Mouse (Mus musculus) MEL (cell line): ENCODE results near the gene Fhit. TPM values are rescaled to one million over a fixed set of nuclear protein-coding genes. Genes with fewer than 3 reads are reported as not detected.

Experiments used
- DNase-seq: peaks from one replicate; pipeline ENCODE4 v3.0.0; 2011; ENCODE audit warnings: low read depth, low spot score
- H3K27ac ChIP-seq: 2 replicates; pipeline ENCODE4 v1.5.1; 2012; ENCODE audit warnings: low read depth, mild to moderate bottlenecking, control low read depth, low read length, moderate library complexity; ENCODE audit not compliant: control insufficient read depth
- H3K27me3 ChIP-seq, 2 experiments: fragments of 150-350 bp in 1 of 2; sonication (generic) in 1 of 2; 2 replicates each; pipeline ENCODE4 v1.6.1; 2012; ENCODE audit warnings: low read length in 2 of 2, mild to moderate bottlenecking in 2 of 2, improper control_type of control experiment in 1 of 2, moderate library complexity in 1 of 2; ENCODE audit not compliant: insufficient read depth in 2 of 2, control insufficient read depth in 1 of 2
- H3K36me3 ChIP-seq, 2 experiments: 2 replicates each; pipeline ENCODE4 v1.6.1; 2012 to 2014; ENCODE audit warnings: low read length in 2 of 2, improper control_type of control experiment in 1 of 2, inconsistent platforms in 1 of 2, mild to moderate bottlenecking in 1 of 2; ENCODE audit not compliant: insufficient read depth in 2 of 2, control insufficient read depth in 1 of 2
- H3K4me1 ChIP-seq, 2 experiments: fragments of 150-350 bp in 1 of 2; sonication (generic) in 1 of 2; 2 replicates each; pipeline ENCODE4 v1.6.1; 2012; ENCODE audit warnings: low read length in 2 of 2, improper control_type of control experiment in 1 of 2, mild to moderate bottlenecking in 1 of 2; ENCODE audit not compliant: insufficient read depth in 2 of 2, control insufficient read depth in 1 of 2
- H3K4me3 ChIP-seq, 2 experiments: fragments of 150-350 bp in 1 of 2; sonication (generic) in 1 of 2; 2 replicates each; pipeline ENCODE4 v1.5.1; 2012; ENCODE audit warnings: low read depth in 2 of 2, low read length in 2 of 2, mild to moderate bottlenecking in 2 of 2, moderate library complexity in 2 of 2, control low read depth in 1 of 2, improper control_type of control experiment in 1 of 2; ENCODE audit not compliant: control insufficient read depth in 1 of 2, insufficient read depth in 1 of 2
- H3K79me2 ChIP-seq: 2 replicates; pipeline ENCODE4 v1.6.1; 2012; ENCODE audit warnings: mild to moderate bottlenecking, low read length, moderate library complexity; ENCODE audit not compliant: control insufficient read depth, poor library complexity, insufficient read depth
- H3K9ac ChIP-seq: 2 replicates; pipeline ENCODE4 v1.6.1; 2012; ENCODE audit warnings: low read depth, mild to moderate bottlenecking, control low read depth, low read length, moderate library complexity; ENCODE audit not compliant: control insufficient read depth, poor library complexity, severe bottlenecking
- H3K9me3 ChIP-seq: fragments of 150-350 bp; sonication (generic); replicated peaks from 2 replicates; pipeline ENCODE4 v1.6.1; 2012; ENCODE audit warnings: mild to moderate bottlenecking, low read length, improper control_type of control experiment, moderate library complexity; ENCODE audit not compliant: insufficient read depth
- BHLHE40 ChIP-seq: IDR thresholded peaks from 2 replicates; pipeline ENCODE4 v1.6.1; 2012; ENCODE audit warnings: low read depth, mild to moderate bottlenecking, inconsistent platforms, low read length, improper control_type of control experiment, borderline replicate concordance
- CHD1 ChIP-seq: IDR thresholded peaks from 2 replicates; pipeline ENCODE4 v1.6.1; 2012; ENCODE audit warnings: low read depth, mild to moderate bottlenecking, inconsistent platforms, low read length, improper control_type of control experiment
- CHD2 ChIP-seq: IDR thresholded peaks from 2 replicates; pipeline ENCODE4 v1.6.1; 2011; ENCODE audit warnings: low read length, improper control_type of control experiment
- CTCF ChIP-seq, 3 experiments: IDR thresholded peaks in 2 of 3; conservative IDR thresholded peaks in 1 of 3; 2 replicates each; pipeline ENCODE4 v1.5.1; 2011 to 2012; ENCODE audit warnings: low read length in 3 of 3, low read depth in 2 of 3, mild to moderate bottlenecking in 2 of 3, improper control_type of control experiment in 1 of 3, inconsistent platforms in 1 of 3, mixed read lengths in 1 of 3, moderate library complexity in 1 of 3; ENCODE audit not compliant: control insufficient read depth in 1 of 3, insufficient read depth in 1 of 3, poor library complexity in 1 of 3, severe bottlenecking in 1 of 3
- E2F4 ChIP-seq: IDR thresholded peaks from 2 replicates; pipeline ENCODE4 v1.6.1; 2011; ENCODE audit warnings: low read depth, low read length, improper control_type of control experiment, borderline replicate concordance
- ELF1 ChIP-seq: IDR thresholded peaks from 2 replicates; pipeline ENCODE4 v1.6.1; 2014; ENCODE audit warnings: low read depth, mild to moderate bottlenecking, inconsistent platforms, low read length, improper control_type of control experiment, moderate library complexity
- EP300 ChIP-seq, 2 experiments: IDR thresholded peaks; 2 replicates each; pipeline ENCODE4 v1.6.1; 2011; ENCODE audit warnings: improper control_type of control experiment in 2 of 2, low read length in 2 of 2, low read depth in 1 of 2, mild to moderate bottlenecking in 1 of 2
- GATA1 ChIP-seq: IDR thresholded peaks from 2 replicates; pipeline ENCODE4 v1.6.1; 2011; ENCODE audit warnings: low read depth, low read length, improper control_type of control experiment
- HCFC1 ChIP-seq: IDR thresholded peaks from 2 replicates; pipeline ENCODE4 v1.6.1; 2012; ENCODE audit warnings: low read depth, mild to moderate bottlenecking, inconsistent platforms, low read length, improper control_type of control experiment, moderate library complexity
- KAT2A ChIP-seq: conservative IDR thresholded peaks from 2 replicates; pipeline ENCODE4 v1.6.1; 2012; ENCODE audit warnings: low read depth, low read length, improper control_type of control experiment, inconsistent platforms
- MAFK ChIP-seq: IDR thresholded peaks from 2 replicates; pipeline ENCODE4 v1.6.1; 2011; ENCODE audit warnings: low read depth, mild to moderate bottlenecking, low read length, improper control_type of control experiment, borderline replicate concordance
- MAX ChIP-seq: IDR thresholded peaks from 2 replicates; pipeline ENCODE4 v1.6.1; 2011; ENCODE audit warnings: low read length, improper control_type of control experiment
- POLR2A ChIP-seq, 2 experiments: IDR thresholded peaks; 2 replicates each; pipeline ENCODE4 v1.6.1; 2011 to 2012; ENCODE audit warnings: low read length in 2 of 2, mild to moderate bottlenecking in 2 of 2, control low read depth in 1 of 2, improper control_type of control experiment in 1 of 2, low read depth in 1 of 2, moderate library complexity in 1 of 2; ENCODE audit not compliant: control insufficient read depth in 1 of 2, insufficient read depth in 1 of 2, poor library complexity in 1 of 2
- POLR2AphosphoS2 ChIP-seq: IDR thresholded peaks from 2 replicates; pipeline ENCODE4 v1.6.1; 2011; ENCODE audit warnings: low read length, improper control_type of control experiment
- POLR2AphosphoS5 ChIP-seq: IDR thresholded peaks from 2 replicates; pipeline ENCODE4 v1.6.1; 2012; ENCODE audit warnings: low read depth, borderline replicate concordance, mild to moderate bottlenecking, inconsistent platforms, low read length, moderate library complexity, mixed read lengths
- SMC3 ChIP-seq: IDR thresholded peaks from 2 replicates; pipeline ENCODE4 v1.6.1; 2011; ENCODE audit warnings: low read depth, low read length, improper control_type of control experiment
- TAL1 ChIP-seq: IDR thresholded peaks from 2 replicates; pipeline ENCODE4 v1.6.1; 2012; ENCODE audit warnings: mild to moderate bottlenecking, inconsistent platforms, low read length, moderate library complexity, mixed read lengths
- TCF12 ChIP-seq: IDR thresholded peaks from 2 replicates; pipeline ENCODE4 v1.6.1; 2014; ENCODE audit warnings: low read depth, mild to moderate bottlenecking, inconsistent platforms, low read length, improper control_type of control experiment, moderate library complexity
- UBTF ChIP-seq: IDR thresholded peaks from 2 replicates; pipeline ENCODE4 v1.6.1; 2012; ENCODE audit warnings: low read depth, mild to moderate bottlenecking, inconsistent platforms, low read length, improper control_type of control experiment, moderate library complexity, borderline replicate concordance; ENCODE audit not compliant: insufficient read depth
- USF2 ChIP-seq, 2 experiments: IDR thresholded peaks; 2 replicates each; pipeline ENCODE4 v1.6.1; 2011 to 2012; ENCODE audit warnings: improper control_type of control experiment in 2 of 2, low read length in 2 of 2, borderline replicate concordance in 1 of 2, inconsistent platforms in 1 of 2, low read depth in 1 of 2, mild to moderate bottlenecking in 1 of 2; ENCODE audit not compliant: insufficient read depth in 1 of 2
- ZMIZ1 ChIP-seq: IDR thresholded peaks from 2 replicates; pipeline ENCODE4 v1.6.1; 2012; ENCODE audit warnings: low read depth, mild to moderate bottlenecking, inconsistent platforms, low read length, improper control_type of control experiment, moderate library complexity
- polyA plus RNA-seq, 2 experiments: library from polyadenylated mRNA; stranded (reverse) in 1 of 2; unstranded in 1 of 2; fragments of >175 nt in 1 of 2; fragments of >200 nt in 1 of 2; gene quantifications; 2 replicates each; pipeline versions ENCODE4 v1.2.1 to v1.2.4; 2012; ENCODE audit warnings: low replicate concordance in 2 of 2, low read depth in 1 of 2; ENCODE audit not compliant: insufficient read length in 2 of 2, insufficient read depth in 1 of 2, missing spikeins in 1 of 2
- total RNA-seq: library from RNA; depleted of rRNA; stranded (reverse); fragments of 300-350 nt; gene quantifications from 2 replicates; pipeline ENCODE4 v1.2.3, GENCODE M21; 2012

The Fhit gene
- total and polyA plus RNA-seq, 3 experiments: 0.77 to 1.3 TPM; not detected in 1

- no peaks in the 10 kb centered on the region for H3K36me3 ChIP-seq
- H3K4me3 ChIP-seq: no peak overlapping the region
- no peak overlapping the region for H3K9ac ChIP-seq
- DNase-seq: no peak
- no peak for TF ChIP-seq BHLHE40
- TF ChIP-seq HCFC1: no peak
- no peak for TF ChIP-seq CTCF (IDR thresholded peaks at IDR 0.05 in 2 of 3, conservative IDR thresholded peaks at IDR 0.05 in 1 of 3; ENCODE audit: control insufficient read depth in 1 of 3, insufficient read depth in 1 of 3, low read depth in 2 of 3, low read length in 3 of 3, poor library complexity in 1 of 3, severe bottlenecking in 1 of 3)
- TF ChIP-seq SMC3: no peak
- TF ChIP-seq CHD2: no peak
- no peak for TF ChIP-seq MAX
- TF ChIP-seq TCF12: no peak
- TF ChIP-seq POLR2A (IDR thresholded peaks at IDR 0.05; ENCODE audit: control insufficient read depth in 1 of 2, insufficient read depth in 1 of 2, low read depth in 1 of 2, low read length in 2 of 2, poor library complexity in 1 of 2): no peak
- TF ChIP-seq ELF1: no peak
- no peak for TF ChIP-seq EP300 (IDR thresholded peaks at IDR 0.05; ENCODE audit: low read depth in 1 of 2, low read length in 2 of 2)
- no peaks in the 10 kb centered on the region for H3K9me3 ChIP-seq
- no peaks in the 10 kb centered on the region for H3K79me2 ChIP-seq
- H3K27me3 ChIP-seq: no peaks in the 10 kb centered on the region
- no peak overlapping the region for H3K27ac ChIP-seq
- no peaks in the 10 kb centered on the region for H3K4me1 ChIP-seq
Observed at GRCm38 (mm10) chr14:9623219-9624043, 1538.4 kb downstream of the Fhit start.

DNA sequence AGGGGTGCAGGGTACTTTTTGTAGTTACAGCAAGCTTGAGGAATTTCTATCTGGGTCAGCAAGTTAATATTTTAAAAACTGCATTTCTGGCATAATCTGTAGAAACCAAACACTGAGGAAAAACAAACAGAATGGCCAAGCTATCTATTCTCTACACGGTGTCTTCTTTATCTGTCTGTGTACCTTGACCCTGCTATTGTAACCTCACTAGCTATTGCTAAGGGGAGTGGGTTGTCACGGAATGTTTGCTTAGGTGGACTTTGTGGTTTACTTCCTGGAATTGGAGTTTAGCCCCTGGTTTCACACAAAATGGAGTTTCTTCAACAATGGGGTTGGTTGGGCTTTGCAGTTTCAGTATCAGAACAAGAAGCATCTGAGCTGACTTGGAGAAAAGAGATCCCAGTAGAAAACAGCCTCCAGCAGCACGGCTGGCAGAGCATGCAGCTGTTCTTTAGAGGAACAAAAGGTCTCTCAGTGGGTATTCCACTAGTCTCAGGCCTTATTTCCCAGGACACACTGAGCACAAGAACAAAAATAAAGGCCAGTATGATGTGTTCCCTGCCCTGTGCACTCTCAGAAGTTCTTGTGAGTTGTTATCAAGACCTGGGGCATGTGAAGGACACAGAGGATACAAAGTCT, 1540.8 kb downstream of the Fhit start:
- H3K9me3 ChIP-seq: no peaks in the 10 kb centered on the region
- H3K27me3 ChIP-seq: no peaks in the 10 kb centered on the region
- TF ChIP-seq SMC3 (no peak), MAFK (no peak), HCFC1 (no peak), E2F4 (no peak), EP300 (IDR thresholded peaks at IDR 0.05; ENCODE audit: low read depth in 1 of 2, low read length in 2 of 2) (no peak), POLR2AphosphoS2 (no peak), GATA1 (no peak), TCF12 (no peak), UBTF (no peak), MAX (no peak), ZMIZ1 (no peak), USF2 (IDR thresholded peaks at IDR 0.05; ENCODE audit: borderline replicate concordance in 1 of 2, insufficient read depth in 1 of 2, low read depth in 1 of 2, low read length in 2 of 2) (no peak), POLR2AphosphoS5 (no peak), CHD2 (no peak), CHD1 (no peak), TAL1 (no peak), KAT2A (no peak)
- TF ChIP-seq, all 39 proteins: peak for 0
- Histone ChIP-seq H3K27ac (no peak overlapping the region), H3K4me1 (no peaks in the 10 kb centered on the region), H3K4me3 (no peak overlapping the region), H3K79me2 (no peaks in the 10 kb centered on the region), H3K36me3 (no peaks in the 10 kb centered on the region), H3K9ac (no peak overlapping the region)
- no peak for DNase-seq
